Mouse (Mus musculus): ENCODE measurements around the gene Frmd6. TPM values are rescaled to one million over a fixed set of nuclear protein-coding genes. Genes with fewer than 3 reads are reported as not detected.

Frmd6 gene
- polyA plus RNA-seq, 1 experiment from 2014 or later, result 25.7 TPM

DNA sequence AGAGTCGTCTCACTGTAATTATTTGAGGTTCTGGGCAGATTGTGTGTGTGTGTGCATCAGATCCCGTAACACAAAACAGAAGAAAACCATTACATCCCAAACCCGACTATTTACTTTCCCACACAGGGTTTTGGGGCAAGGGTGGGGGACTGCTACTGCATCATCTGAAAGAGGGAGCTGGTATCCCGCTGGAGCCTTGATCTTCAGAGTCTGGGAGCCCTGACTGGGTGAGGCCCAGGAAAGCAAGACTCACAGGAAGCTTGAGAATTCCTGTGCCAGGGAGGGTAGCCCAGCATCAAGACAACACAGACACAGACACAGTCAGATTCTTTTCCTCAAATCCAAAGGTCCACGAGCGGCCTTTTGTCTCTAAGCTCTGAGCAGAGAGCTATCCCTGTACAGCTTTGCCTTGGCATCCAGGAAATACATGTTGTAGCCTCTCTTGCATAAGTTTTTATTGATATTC is 41.0 kb upstream of the Frmd6 start:
- Histone ChIP-seq H3K27ac (ENCODE audit: low read length) (no peak overlapping the region), H3K27me3 (ENCODE audit: control insufficient read depth, insufficient read depth, low read length) (no peaks in the 10 kb centered on the region), H3K9ac (ENCODE audit: low read length) (peak overlapping the region; percentile 35; the same call in 1 of the 2 replicates), H3K4me2 (ENCODE audit: low read depth, low read length) (peak overlapping the region; percentile 28), H3K4me3 (ENCODE audit: low read length) (no peak overlapping the region), H3K4me1 (ENCODE audit: control insufficient read depth, insufficient read depth, low read length) (peaks cover 4% of the 10 kb centered on the region; the same call in 1 of the 2 replicates), H3K36me3 (ENCODE audit: control insufficient read depth, insufficient read depth) (no peaks in the 10 kb centered on the region), H3K9me3 (replicated peaks; ENCODE audit: control insufficient read depth, low read length) (no peaks in the 10 kb centered on the region)
- 48% methylated on average over 6 of the region's 6 CpGs for WGBS
- no peak for ATAC-seq (replicated peaks; ENCODE audit: extremely low read depth, insufficient read depth, low FRiP score)

GRCm38 (mm10) chr12:70789341-70789740 is 36.0 kb upstream of the Frmd6 start:
- H3K4me2 ChIP-seq (ENCODE audit: low read depth, low read length), result no peak overlapping the region
- no peak for ATAC-seq (replicated peaks; ENCODE audit: extremely low read depth, insufficient read depth, low FRiP score)
- H3K4me3 ChIP-seq (ENCODE audit: low read length), result no peak overlapping the region
- H3K27ac ChIP-seq (ENCODE audit: low read length), result no peak overlapping the region
- no peaks in the 10 kb centered on the region for H3K36me3 ChIP-seq (ENCODE audit: control insufficient read depth, insufficient read depth)
- no peaks in the 10 kb centered on the region for H3K27me3 ChIP-seq (ENCODE audit: control insufficient read depth, insufficient read depth, low read length)
- H3K9me3 ChIP-seq (replicated peaks; ENCODE audit: control insufficient read depth, low read length), result no peaks in the 10 kb centered on the region
- 72% methylated on average over 6 of the region's 6 CpGs for WGBS
- H3K4me1 ChIP-seq (ENCODE audit: control insufficient read depth, insufficient read depth, low read length), result no peaks in the 10 kb centered on the region
- H3K9ac ChIP-seq (ENCODE audit: low read length), result no peak overlapping the region

- no peak overlapping the region for H3K27ac ChIP-seq (ENCODE audit: low read length)
- WGBS, result 80% methylated on average over 6 of the region's 6 CpGs
- H3K27me3 ChIP-seq (ENCODE audit: control insufficient read depth, insufficient read depth, low read length), result no peaks in the 10 kb centered on the region
- H3K4me3 ChIP-seq (ENCODE audit: low read length), result no peak overlapping the region
- ATAC-seq (replicated peaks; ENCODE audit: extremely low read depth, insufficient read depth, low FRiP score), result no peak
- peaks cover 8% of the 10 kb centered on the region for H3K4me1 ChIP-seq (ENCODE audit: control insufficient read depth, insufficient read depth, low read length)
- no peak overlapping the region for H3K9ac ChIP-seq (ENCODE audit: low read length)
- H3K36me3 ChIP-seq (ENCODE audit: control insufficient read depth, insufficient read depth), result no peaks in the 10 kb centered on the region
- H3K4me2 ChIP-seq (ENCODE audit: low read depth, low read length), result no peak overlapping the region
- no peaks in the 10 kb centered on the region for H3K9me3 ChIP-seq (replicated peaks; ENCODE audit: control insufficient read depth, low read length)
These were observed 32.0 kb upstream of the Frmd6 start for GRCm38 (mm10) chr12:70793291-70793690.

- H3K27ac ChIP-seq (ENCODE audit: low read length), result peak overlapping the region; percentile 69
- H3K27me3 ChIP-seq (ENCODE audit: control insufficient read depth, insufficient read depth, low read length), result no peaks in the 10 kb centered on the region
- no peak overlapping the region for H3K4me3 ChIP-seq (ENCODE audit: low read length)
- 49% methylated on average over 16 of the region's 16 CpGs for WGBS
- H3K9me3 ChIP-seq (replicated peaks; ENCODE audit: control insufficient read depth, low read length), result no peaks in the 10 kb centered on the region
- ATAC-seq (replicated peaks; ENCODE audit: extremely low read depth, insufficient read depth, low FRiP score), result peak; percentile 43; the same call in 1 of the 2 replicates
- peaks cover 22% of the 10 kb centered on the region for H3K4me1 ChIP-seq (ENCODE audit: control insufficient read depth, insufficient read depth, low read length)
- H3K9ac ChIP-seq (ENCODE audit: low read length), result no peak overlapping the region
- peak overlapping the region; percentile 25 for H3K4me2 ChIP-seq (ENCODE audit: low read depth, low read length)
- H3K36me3 ChIP-seq (ENCODE audit: control insufficient read depth, insufficient read depth), result no peaks in the 10 kb centered on the region
These were observed 30.5 kb upstream of the Frmd6 start for GRCm38 (mm10) chr12:70794543-70795388.

- Histone ChIP-seq H3K36me3 (ENCODE audit: control insufficient read depth, insufficient read depth) (no peaks in the 10 kb centered on the region), H3K4me1 (ENCODE audit: control insufficient read depth, insufficient read depth, low read length) (peaks cover 27% of the 10 kb centered on the region), H3K9me3 (replicated peaks; ENCODE audit: control insufficient read depth, low read length) (no peaks in the 10 kb centered on the region), H3K27me3 (ENCODE audit: control insufficient read depth, insufficient read depth, low read length) (no peaks in the 10 kb centered on the region), H3K4me3 (ENCODE audit: low read length) (no peak overlapping the region), H3K9ac (ENCODE audit: low read length) (no peak overlapping the region), H3K4me2 (ENCODE audit: low read depth, low read length) (peak overlapping the region; percentile 25), H3K27ac (ENCODE audit: low read length) (peak overlapping the region; percentile 69)
- WGBS, result 73% methylated on average over 3 of the region's 3 CpGs
- ATAC-seq (replicated peaks; ENCODE audit: extremely low read depth, insufficient read depth, low FRiP score), result no peak
These were observed 30.0 kb upstream of the Frmd6 start for GRCm38 (mm10) chr12:70795389-70795711.

GRCm38 (mm10) chr12:70798496-70798895 is 26.8 kb upstream of the Frmd6 start:
- H3K27me3 ChIP-seq (ENCODE audit: control insufficient read depth, insufficient read depth, low read length), result no peaks in the 10 kb centered on the region
- H3K27ac ChIP-seq (ENCODE audit: low read length), result peak overlapping the region; percentile 97
- ATAC-seq (replicated peaks; ENCODE audit: extremely low read depth, insufficient read depth, low FRiP score), result no peak
- peaks cover 37% of the 10 kb centered on the region for H3K4me1 ChIP-seq (ENCODE audit: control insufficient read depth, insufficient read depth, low read length)
- WGBS, result 45% methylated on average over 8 of the region's 8 CpGs
- no peak overlapping the region for H3K4me3 ChIP-seq (ENCODE audit: low read length)
- H3K9ac ChIP-seq (ENCODE audit: low read length), result no peak overlapping the region
- H3K36me3 ChIP-seq (ENCODE audit: control insufficient read depth, insufficient read depth), result no peaks in the 10 kb centered on the region
- no peak overlapping the region for H3K4me2 ChIP-seq (ENCODE audit: low read depth, low read length)
- H3K9me3 ChIP-seq (replicated peaks; ENCODE audit: control insufficient read depth, low read length), result no peaks in the 10 kb centered on the region

DNA sequence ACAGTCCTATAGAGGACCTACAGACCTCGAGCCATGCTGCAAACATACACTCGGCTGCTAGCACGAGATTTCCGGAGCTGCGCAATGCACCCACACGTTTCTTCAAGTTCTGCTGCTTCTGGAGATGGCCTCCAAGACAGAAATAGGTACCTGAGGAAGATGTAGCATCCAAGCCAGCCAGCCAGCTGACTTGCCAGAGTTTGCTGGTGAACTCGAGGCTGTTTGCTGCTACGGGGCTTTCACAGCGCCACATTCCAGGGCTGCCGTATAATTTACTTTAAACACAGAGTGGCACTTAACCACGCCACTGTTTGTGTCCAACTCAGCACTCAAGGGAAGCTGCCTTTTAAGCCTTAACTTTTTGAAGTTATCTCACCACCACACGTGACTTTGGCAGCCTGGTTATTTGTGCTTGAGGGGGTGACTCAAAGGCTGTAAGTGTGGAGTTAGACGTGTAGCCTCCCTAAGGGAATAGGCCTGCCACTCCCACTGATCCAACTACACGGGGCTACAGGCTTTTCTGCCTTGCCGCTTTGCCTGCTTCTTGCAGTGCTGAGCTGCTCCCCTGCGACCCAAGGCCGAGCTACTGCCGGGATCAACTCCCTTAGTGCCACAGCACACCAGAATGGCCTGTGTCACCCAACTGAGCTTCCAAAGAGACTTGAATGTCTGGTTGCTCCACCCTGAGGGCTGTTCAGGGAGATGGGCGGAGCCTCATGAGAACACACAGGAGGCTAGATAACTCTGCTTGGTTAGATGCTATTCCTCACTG is 25.9 kb upstream of the Frmd6 start:
- Histone ChIP-seq H3K27ac (ENCODE audit: low read length) (peak overlapping the region; percentile 97), H3K36me3 (ENCODE audit: control insufficient read depth, insufficient read depth) (no peaks in the 10 kb centered on the region), H3K4me1 (ENCODE audit: control insufficient read depth, insufficient read depth, low read length) (peaks cover 37% of the 10 kb centered on the region), H3K9ac (ENCODE audit: low read length) (peak overlapping the region; percentile 67), H3K9me3 (replicated peaks; ENCODE audit: control insufficient read depth, low read length) (no peaks in the 10 kb centered on the region), H3K4me2 (ENCODE audit: low read depth, low read length) (peak overlapping the region; percentile 40), H3K4me3 (ENCODE audit: low read length) (no peak overlapping the region), H3K27me3 (ENCODE audit: control insufficient read depth, insufficient read depth, low read length) (no peaks in the 10 kb centered on the region)
- 24% methylated on average over 19 of the region's 19 CpGs for WGBS
- ATAC-seq (replicated peaks; ENCODE audit: extremely low read depth, insufficient read depth, low FRiP score), result peak; percentile 71

DNA sequence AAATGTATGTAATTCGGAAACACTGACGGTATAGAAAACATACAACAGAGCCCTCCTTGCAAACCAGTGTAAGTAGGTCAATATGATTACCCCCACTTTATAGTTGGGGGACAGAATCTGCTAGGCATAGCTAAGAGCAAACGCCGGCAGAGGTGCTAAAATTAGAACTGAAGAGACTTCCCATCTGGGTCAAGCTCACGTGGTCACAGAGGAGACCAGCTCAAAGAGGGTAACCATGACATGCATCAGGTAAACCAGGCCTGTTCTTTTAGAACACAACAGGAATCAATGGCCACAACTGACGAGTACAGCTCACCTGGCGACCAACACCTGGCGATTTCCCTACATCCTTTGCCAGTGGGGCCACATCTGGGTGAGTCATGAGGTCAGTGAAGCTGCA is 25.2 kb upstream of the Frmd6 start:
- Histone ChIP-seq H3K9ac (ENCODE audit: low read length) (no peak overlapping the region), H3K27me3 (ENCODE audit: control insufficient read depth, insufficient read depth, low read length) (no peaks in the 10 kb centered on the region), H3K27ac (ENCODE audit: low read length) (peak overlapping the region; percentile 97), H3K4me2 (ENCODE audit: low read depth, low read length) (no peak overlapping the region), H3K4me1 (ENCODE audit: control insufficient read depth, insufficient read depth, low read length) (peaks cover 32% of the 10 kb centered on the region), H3K36me3 (ENCODE audit: control insufficient read depth, insufficient read depth) (no peaks in the 10 kb centered on the region), H3K4me3 (ENCODE audit: low read length) (no peak overlapping the region), H3K9me3 (replicated peaks; ENCODE audit: control insufficient read depth, low read length) (no peaks in the 10 kb centered on the region)
- no peak; the same call in 1 of the 2 replicates for ATAC-seq (replicated peaks; ENCODE audit: extremely low read depth, insufficient read depth, low FRiP score)
- WGBS, result 55% methylated on average over 8 of the region's 8 CpGs

DNA sequence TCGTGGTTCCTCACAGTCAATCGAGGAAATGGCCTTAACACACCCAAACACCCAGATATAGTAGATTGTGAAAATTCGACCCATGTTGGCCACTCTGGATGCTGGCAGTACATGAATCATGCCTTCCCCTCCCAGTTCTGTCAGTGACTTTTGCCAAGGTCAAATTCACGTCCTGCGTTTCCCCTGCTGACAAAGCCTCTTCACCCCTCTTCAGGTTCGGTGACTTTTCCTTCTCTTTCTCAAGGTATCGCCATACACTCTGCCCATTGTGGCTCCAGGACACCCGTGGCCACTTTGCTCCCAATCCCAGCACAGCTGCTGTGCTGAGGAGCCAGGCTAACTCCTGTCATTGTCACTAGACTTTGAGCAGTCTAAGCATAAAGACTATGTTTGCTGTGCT is 24.0 kb upstream of the Frmd6 start:
- 48% methylated on average over 8 of the region's 8 CpGs for WGBS
- no peaks in the 10 kb centered on the region for H3K36me3 ChIP-seq (ENCODE audit: control insufficient read depth, insufficient read depth)
- H3K27ac ChIP-seq (ENCODE audit: low read length), result peak overlapping the region; percentile 40
- no peaks in the 10 kb centered on the region for H3K27me3 ChIP-seq (ENCODE audit: control insufficient read depth, insufficient read depth, low read length)
- H3K9me3 ChIP-seq (replicated peaks; ENCODE audit: control insufficient read depth, low read length), result no peaks in the 10 kb centered on the region
- H3K4me1 ChIP-seq (ENCODE audit: control insufficient read depth, insufficient read depth, low read length), result peaks cover 29% of the 10 kb centered on the region
- no peak for ATAC-seq (replicated peaks; ENCODE audit: extremely low read depth, insufficient read depth, low FRiP score)
- no peak overlapping the region for H3K4me3 ChIP-seq (ENCODE audit: low read length)
- H3K9ac ChIP-seq (ENCODE audit: low read length), result no peak overlapping the region; the same call in 1 of the 2 replicates
- H3K4me2 ChIP-seq (ENCODE audit: low read depth, low read length), result no peak overlapping the region

Measured in heart, embryonic 16.5 days (tissue).